Comparison of ENCODE assay signal across 19 mouse cellular contexts in the genomic region with DNA sequence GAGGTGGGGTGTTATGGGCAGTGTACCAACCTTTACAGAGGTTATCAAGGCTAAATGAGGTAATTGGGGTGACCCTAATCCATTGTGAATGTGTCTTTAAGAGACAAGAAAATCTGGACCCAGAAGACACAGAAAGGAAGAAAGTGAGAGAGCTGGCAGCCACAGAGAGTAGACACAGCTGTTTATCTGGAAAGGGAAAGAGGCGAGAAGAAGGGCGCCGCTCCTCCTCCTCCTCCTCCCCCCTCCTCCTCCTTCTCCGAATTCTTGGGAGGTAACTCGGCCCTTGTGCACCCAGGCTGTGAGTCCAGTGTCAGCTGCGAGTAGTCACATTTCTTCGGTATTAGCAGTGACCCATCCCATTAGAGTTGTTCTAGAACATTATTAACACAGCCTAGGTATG. TPM values are rescaled to one million over a fixed set of nuclear protein-coding genes. Genes with fewer than 3 reads are reported as not detected.
DNase-seq lines count a peak whose midpoint lies in the region; ATAC-seq and TF ChIP-seq lines count a peak whose summit lies in the region.
"Had no signal": no experiment of that assay in that cellular context is flagged by ENCODE, and none has a peak within 500 bp of the region (broad histone marks: within the 10 kb centered on the region; RNA-seq: fewer than 3 reads in every experiment).

No protein-coding gene starts in this region.

- TF ChIP-seq CTCF in lung, adult 2 months (IDR thresholded peaks at IDR 0.05; ENCODE audit: insufficient read depth, low read length): no peak
- TF ChIP-seq CTCF in gastrocnemius, adult 2 months (IDR thresholded peaks at IDR 0.05): no peak

- H3K4me2 ChIP-seq in kidney, embryonic 14.5 days (replicated peaks; ENCODE audit: low read depth, low read length): no peak overlapping the region
- H3K4me2 ChIP-seq in lung, embryonic 16.5 days (ENCODE audit: low read depth, low read length): no peak overlapping the region
- H3K4me2 ChIP-seq: embryonic facial prominence, embryonic 12.5 days; forebrain, embryonic 15.5 days; heart, embryonic 13.5 days; hindbrain, embryonic 12.5 days had no signal

- no peaks in the 10 kb centered on the region for H3K4me1 ChIP-seq in kidney, embryonic 14.5 days (ENCODE audit: control insufficient read depth, insufficient read depth, low read length)
- H3K4me1 ChIP-seq in lung, embryonic 16.5 days (replicated peaks; ENCODE audit: control insufficient read depth, insufficient read depth, low read length): peaks cover 3% of the 10 kb centered on the region
- peaks cover 4% of the 10 kb centered on the region; the same call in 1 of the 2 replicates for H3K4me1 ChIP-seq in lung, adult 2 months (ENCODE audit: control insufficient read depth, insufficient read depth, low read length)
- H3K4me1 ChIP-seq: embryonic facial prominence, embryonic 12.5 days had no signal

- H3K27me3 ChIP-seq in kidney, embryonic 14.5 days (ENCODE audit: control insufficient read depth, insufficient read depth, low read length): 0 out of 2 replicates have a peak, but pooled peaks cover 4% of the 10 kb centered on the region
- peaks cover 4% of the 10 kb centered on the region for H3K27me3 ChIP-seq in lung, embryonic 16.5 days (ENCODE audit: control insufficient read depth, insufficient read depth, low read depth, low read length)
- H3K27me3 ChIP-seq: embryonic facial prominence, embryonic 12.5 days; forebrain, embryonic 15.5 days; hindbrain, embryonic 12.5 days had no signal

- H3K27ac ChIP-seq in kidney, embryonic 14.5 days (ENCODE audit: low read depth, low read length): no peak overlapping the region
- H3K27ac ChIP-seq in lung, embryonic 16.5 days (ENCODE audit: low read length): no peak overlapping the region
- H3K27ac ChIP-seq in gastrocnemius, adult 2 months: no peak overlapping the region
- H3K27ac ChIP-seq: embryonic facial prominence, embryonic 12.5 days; forebrain, embryonic 15.5 days; heart, adult 2 months; heart, embryonic 13.5 days; hindbrain, embryonic 12.5 days had no signal

- no peak overlapping the region for H3K4me3 ChIP-seq in kidney, embryonic 14.5 days (ENCODE audit: low read length)
- H3K4me3 ChIP-seq in lung, embryonic 16.5 days (ENCODE audit: low read length): no peak overlapping the region
- no peak overlapping the region for H3K4me3 ChIP-seq in lung, adult 2 months (replicated peaks; ENCODE audit: extremely low read depth, low read depth, low read length)
- no peak overlapping the region for H3K4me3 ChIP-seq in gastrocnemius, adult 2 months
- H3K4me3 ChIP-seq: embryonic facial prominence, embryonic 12.5 days; forebrain, embryonic 15.5 days; heart, adult 2 months; heart, embryonic 13.5 days; hindbrain, embryonic 12.5 days had no signal

- no peaks in the 10 kb centered on the region for H3K9me3 ChIP-seq in kidney, embryonic 14.5 days (ENCODE audit: control insufficient read depth, low read length)
- no peaks in the 10 kb centered on the region for H3K9me3 ChIP-seq in lung, embryonic 16.5 days (ENCODE audit: control insufficient read depth, low read length)
- H3K9me3 ChIP-seq: embryonic facial prominence, embryonic 12.5 days; forebrain, embryonic 15.5 days; heart, embryonic 13.5 days; hindbrain, embryonic 12.5 days had no signal

- peak; percentile 45 to 46 for DNase-seq in heart, postnatal 10 days
- no peak for DNase-seq in heart, adult 8-10 months (ENCODE audit: low spot score)
- DNase-seq in kidney, postnatal 10 days: peak; percentile 52
- DNase-seq in lung, adult 2 months: no peak
- no peak for DNase-seq in gastrocnemius, adult 2 months
- DNase-seq: adrenal gland, postnatal 10 days; cerebellum, adult 11 months; cerebellum, adult 8-10 months; cerebellum, postnatal 14 days; gastrocnemius, postnatal 10 days; heart, postnatal 4 days had no signal

- 11% methylated on average over 7 of the region's 7 CpGs for WGBS in kidney, embryonic 14.5 days
- 9% methylated on average over 7 of the region's 7 CpGs for WGBS in lung, embryonic 16.5 days
- 25% methylated on average over 7 of the region's 7 CpGs for WGBS in lung, adult 2 months

- H3K9ac ChIP-seq in kidney, embryonic 14.5 days (ENCODE audit: low read depth, low read length): no peak overlapping the region
- H3K9ac ChIP-seq in lung, embryonic 16.5 days (ENCODE audit: low read length): no peak overlapping the region
- H3K9ac ChIP-seq: embryonic facial prominence, embryonic 12.5 days; forebrain, embryonic 15.5 days; heart, embryonic 13.5 days; hindbrain, embryonic 12.5 days had no signal

- TF ChIP-seq POLR2A in lung, adult 2 months (IDR thresholded peaks at IDR 0.05; ENCODE audit: borderline replicate concordance, extremely low read depth, low read depth, low read length): no peak

- intact Hi-C loops in heart, postnatal 10 days (cut with DNase I): no loop called here
- intact Hi-C loops in gastrocnemius, adult 2 months (cut with DNase I): no loop called here

- no peak for ATAC-seq in kidney, embryonic 14.5 days (ENCODE audit: low FRiP score, low TSS enrichment)
- 0 out of 2 replicates have a peak, but pooled peaks have one; percentile 45 for ATAC-seq in lung, embryonic 16.5 days (ENCODE audit: low read depth)
- ATAC-seq: forebrain, embryonic 15.5 days had no signal

- H3K36me3 ChIP-seq in kidney, embryonic 14.5 days (ENCODE audit: control insufficient read depth, insufficient read depth, low read length): no peaks in the 10 kb centered on the region
- H3K36me3 ChIP-seq in lung, embryonic 16.5 days (ENCODE audit: control insufficient read depth, insufficient read depth, low read length): no peaks in the 10 kb centered on the region
- H3K36me3 ChIP-seq: embryonic facial prominence, embryonic 12.5 days; forebrain, embryonic 15.5 days; heart, embryonic 13.5 days; hindbrain, embryonic 12.5 days had no signal

RNA-seq across cellular contexts. Expression of gene Elfn1, which starts 8.7 kb away (rescaled TPM):
- under 1 TPM; 0.45 to 0.60 TPM for total RNA-seq in heart, postnatal 10 days (2021)
- total RNA-seq in heart, adult 8-10 months (2022): under 1 TPM in 3 of 4 experiments, not detected in 1; 0.13 to 0.43 (median 0.41) TPM
- polyA plus RNA-seq in kidney, embryonic 14.5 days (2014; fragmentation: Nextera tagmentation; extraction: Ambion mirVana): 0.14 and 0.50 TPM in 2 replicates
- 0.39 and 0.80 TPM in 2 replicates for polyA plus RNA-seq in lung, embryonic 16.5 days (2015; fragmentation: Nextera tagmentation; extraction: Ambion mirVana)
- polyA plus RNA-seq in lung, adult 2 months (2012; rRNA removed): 22.5 and 27.8 TPM in 2 replicates
- total RNA-seq in gastrocnemius, adult 2 months (2021): not detected
- total RNA-seq: MEL had no signal

Comparison
In these comparisons a context has a peak if more than half of its experiments do, and no peak if none do; other contexts are left out.
1. DNase-seq: peak in heart, postnatal 10 days (2 of 2) and kidney, postnatal 10 days (single experiment); none in heart, adult 8-10 months (single experiment), lung, adult 2 months (single experiment) and gastrocnemius, adult 2 months (single experiment).